Mouse (Mus musculus): ENCODE data around the gene Cmklr1.

GRCm38 (mm10) chr5:113619151-113619550 is 31.1 kb downstream of the Cmklr1 start:
- TF ChIP-seq CTCF (IDR thresholded peaks at IDR 0.05; ENCODE audit: borderline replicate concordance, control insufficient read depth, extremely low read depth, insufficient read depth, low read length, poor library complexity) (no peak), POLR2A (IDR thresholded peaks at IDR 0.05; ENCODE audit: control insufficient read depth, extremely low read depth, insufficient read depth, low read length, poor library complexity) (no peak)
